Mouse (Mus musculus) mouse trophoblast stem cell (cell line): ENCODE data around the gene Pmf1.
"Not testable (repeated sequence)": the region's sequence is repeated elsewhere in the genome, so short reads cannot be mapped to it uniquely, and the experiment has no call there.

ENCODE experiments used
- in situ Hi-C, 2 experiments: fragments of 300-500 bp; cut with MseI, MboI; formaldehyde crosslinking; loops; 2 replicates in 1 of 2; 3 replicates in 1 of 2; pipeline ENCODE4 v1.15.1; 2025

Gene Pmf1

GRCm38 (mm10) chr3:88439582-88439981 lies 29.5 kb upstream of the Pmf1 start:
- in situ Hi-C loops: no loop called here

- in situ Hi-C loops: no loop called here
Observed at GRCm38 (mm10) chr3:88437454-88437853, 27.3 kb upstream of the Pmf1 start.

- in situ Hi-C loops: no loop called here
Observed at GRCm38 (mm10) chr3:88436395-88437201, 26.5 kb upstream of the Pmf1 start.

- in situ Hi-C loops: no loop called here
Observed at GRCm38 (mm10) chr3:88435515-88435914, 25.4 kb upstream of the Pmf1 start.

GRCm38 (mm10) chr3:88428639-88429038 lies 18.5 kb upstream of the Pmf1 start:
- in situ Hi-C loops: not testable (repeated sequence)

- in situ Hi-C loops: no loop called here
Observed at GRCm38 (mm10) chr3:88427342-88427905, 17.3 kb upstream of the Pmf1 start.

- in situ Hi-C loops: no loop called here
Observed at GRCm38 (mm10) chr3:88425708-88426420, 15.7 kb upstream of the Pmf1 start.

- in situ Hi-C loops: no loop called here
Observed at GRCm38 (mm10) chr3:88425330-88425689, 15.2 kb upstream of the Pmf1 start.

- in situ Hi-C loops: no loop called here
Observed at GRCm38 (mm10) chr3:88424605-88425329, 14.6 kb upstream of the Pmf1 start, which contains the start of gene Slc25a44. TSS of gene Slc25a44 (minus strand) at chr3:88425139.

GRCm38 (mm10) chr3:88422020-88422720 lies 12.0 kb upstream of the Pmf1 start:
- in situ Hi-C loops: no loop called here

GRCm38 (mm10) chr3:88420771-88421170 lies 10.6 kb upstream of the Pmf1 start:
- in situ Hi-C loops: no loop called here

- in situ Hi-C loops: no loop called here
Observed at GRCm38 (mm10) chr3:88418016-88418415, 7.9 kb upstream of the Pmf1 start.

- in situ Hi-C loops: no loop called here
Observed at GRCm38 (mm10) chr3:88415668-88416067, 5.5 kb upstream of the Pmf1 start.

- in situ Hi-C loops: no loop called here
Observed at GRCm38 (mm10) chr3:88412636-88413035, 2.5 kb upstream of the Pmf1 start.

GRCm38 (mm10) chr3:88411681-88412080 lies 1.6 kb upstream of the Pmf1 start:
- in situ Hi-C loops: no loop called here

GRCm38 (mm10) chr3:88410645-88411031 lies 507 bp upstream of the Pmf1 start:
- in situ Hi-C loops: no loop called here

GRCm38 (mm10) chr3:88408953-88409352 lies 1.2 kb downstream of the Pmf1 start:
- in situ Hi-C loops: loop anchor here (5.0 to 10.0 kb wide), 3 partner anchors 58 to 116 kb away; no protein-coding TSS in a partner anchor

GRCm38 (mm10) chr3:88407529-88407928 lies 2.6 kb downstream of the Pmf1 start:
- in situ Hi-C loops: loop anchor here (5.0 to 10.0 kb wide), 3 partner anchors 60 to 117 kb away; no protein-coding TSS in a partner anchor

GRCm38 (mm10) chr3:88407090-88407489 lies 3.0 kb downstream of the Pmf1 start:
- in situ Hi-C loops: loop anchor here (5.0 to 10.0 kb wide), 3 partner anchors 60 to 118 kb away; no protein-coding TSS in a partner anchor

GRCm38 (mm10) chr3:88403522-88404230 lies 6.5 kb downstream of the Pmf1 start:
- in situ Hi-C loops: loop anchor here in 1 of 2 experiments (10.0 kb wide), 1 partner anchor 121 kb away; no protein-coding TSS in a partner anchor
